Mouse (Mus musculus) left cerebral cortex, adult 11 months (tissue): ENCODE measurements around the gene Bod1l.

Source experiments
- DNase-seq: peaks from one replicate; pipeline ENCODE4 v3.0.0; 2022; ENCODE audit warnings: low spot score

Gene Bod1l

DNA sequence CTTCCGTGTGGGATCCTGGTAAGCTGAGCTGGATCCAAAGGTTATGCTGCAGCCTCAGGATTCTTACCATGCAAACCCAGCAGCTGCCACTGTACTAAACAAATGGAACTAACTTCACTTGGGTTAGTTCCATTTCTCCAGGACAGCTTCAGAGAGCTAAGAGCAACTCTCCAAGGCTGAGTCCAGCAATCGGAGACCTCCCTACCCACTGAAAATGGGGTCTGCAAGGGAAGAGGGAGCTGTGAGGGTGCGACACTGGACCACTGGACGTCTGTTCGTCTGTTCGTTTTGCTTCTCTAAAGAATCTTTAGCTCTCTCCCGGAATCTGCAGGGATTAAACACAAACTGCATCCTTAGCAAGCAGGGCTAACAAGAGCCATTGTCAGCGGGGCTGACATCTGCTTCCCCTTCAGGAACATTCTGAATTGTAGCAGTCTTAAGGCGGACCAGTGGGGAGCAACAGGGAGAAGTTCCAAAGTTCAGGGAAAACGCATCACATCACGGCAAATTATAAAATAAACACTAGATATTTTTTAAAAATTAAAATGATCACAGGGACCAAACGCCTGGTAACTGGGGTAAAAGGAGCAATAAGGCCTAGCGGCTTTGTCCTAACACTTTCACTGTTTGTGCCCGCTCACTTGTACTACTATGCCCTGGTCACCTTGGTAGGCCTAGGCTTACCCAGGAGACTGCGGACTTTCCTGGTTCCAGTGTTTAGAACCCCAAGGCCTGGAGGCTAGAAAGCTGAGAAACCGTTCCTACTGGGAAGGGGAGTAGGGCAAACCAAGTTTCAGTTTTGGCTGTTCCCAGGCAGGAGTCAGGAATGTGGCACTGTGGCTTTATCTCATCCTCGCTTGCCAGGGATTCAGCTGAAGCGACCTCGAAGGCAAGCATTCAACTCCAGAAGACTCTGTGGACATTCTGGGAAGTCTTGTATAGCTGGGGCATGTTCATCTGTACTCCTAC is 85.2 kb downstream of the Bod1l start:
- DNase-seq, result no peak

DNA sequence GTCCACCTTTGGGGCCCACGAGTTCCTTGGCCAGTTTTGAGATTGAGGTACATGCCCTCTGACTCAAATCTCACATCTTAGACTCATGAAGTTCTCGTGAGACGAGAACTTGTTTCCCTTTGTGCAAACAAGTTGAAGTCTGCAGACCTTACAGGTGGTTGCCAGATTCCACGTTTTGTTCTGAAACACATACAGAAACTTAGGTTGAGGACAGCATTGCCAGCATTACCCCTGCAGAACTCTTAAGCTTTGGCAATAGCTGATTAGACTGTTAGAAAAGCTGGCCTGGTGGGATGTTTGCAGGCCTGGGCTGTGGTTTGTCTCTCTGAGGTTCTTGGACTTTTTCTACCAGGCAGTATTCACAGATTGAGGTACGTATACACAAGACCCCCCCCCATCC is 86.8 kb downstream of the Bod1l start:
- no peak for DNase-seq

DNA sequence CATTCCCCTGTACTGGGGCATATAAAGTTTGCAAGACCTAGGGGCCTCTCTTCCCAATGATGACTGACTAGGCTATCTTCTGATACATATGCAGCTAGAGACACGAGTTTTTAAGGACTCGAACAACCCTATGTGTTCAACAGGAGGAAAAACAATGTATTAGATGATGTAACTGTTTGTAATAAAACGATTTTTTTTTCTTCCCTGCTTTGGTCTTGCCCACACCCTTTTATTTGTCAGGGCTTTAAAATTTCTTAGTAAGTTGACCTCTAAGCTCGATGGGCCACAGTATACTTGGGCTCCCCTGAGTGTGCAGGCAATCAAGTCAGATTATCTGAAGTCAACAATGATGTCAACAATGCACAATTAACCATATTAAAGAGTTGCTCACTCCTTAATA is 87.7 kb downstream of the Bod1l start:
- no peak for DNase-seq

DNA sequence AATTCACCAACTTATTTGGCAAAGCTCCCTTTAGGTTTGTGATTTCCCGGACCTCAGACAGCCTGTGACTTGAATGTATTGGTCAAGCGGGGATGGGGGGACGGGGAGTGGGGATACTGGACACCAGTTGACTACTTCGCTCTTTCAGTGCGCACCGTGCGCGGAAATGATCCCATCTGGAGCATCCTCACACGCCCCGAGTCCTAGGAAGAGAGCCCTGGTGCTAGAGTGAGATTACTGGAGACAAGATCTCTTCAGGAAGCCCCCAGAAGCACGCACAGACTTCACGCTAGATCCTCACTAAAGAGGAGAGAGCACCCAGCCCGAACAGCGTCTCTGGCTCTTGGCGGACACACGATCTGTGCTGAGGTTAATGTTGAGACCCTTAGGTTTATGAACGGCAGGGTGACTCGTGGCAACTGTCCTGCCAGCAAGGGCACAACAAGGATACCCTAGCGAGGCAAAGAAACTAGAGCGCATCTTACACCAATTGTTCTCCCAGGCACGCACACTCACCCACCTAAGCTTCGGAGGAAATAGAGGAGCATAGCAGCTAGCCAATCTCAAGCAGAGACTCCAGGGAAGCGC is 88.6 kb downstream of the Bod1l start:
- DNase-seq, result no peak

DNA sequence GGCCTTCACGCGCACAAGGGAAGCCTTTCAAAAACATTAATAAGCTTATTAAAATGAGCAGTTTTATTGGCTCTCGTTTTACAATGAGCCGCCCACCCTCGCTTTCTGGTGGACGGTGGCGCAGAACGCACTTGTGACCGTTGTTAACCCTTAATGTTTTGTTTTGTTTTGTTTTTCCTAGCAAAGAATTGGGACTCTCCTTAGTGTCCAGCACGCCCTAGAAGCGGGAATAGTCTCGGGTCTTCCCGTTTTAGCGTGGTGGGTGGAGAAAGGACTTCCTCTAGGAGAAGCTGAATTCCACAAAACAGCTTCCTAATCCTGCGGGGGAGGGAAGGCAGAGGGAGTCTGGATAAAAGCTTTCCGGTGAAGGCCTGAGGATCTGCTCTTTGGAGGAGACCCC is 89.3 kb downstream of the Bod1l start:
- DNase-seq, result no peak

DNA sequence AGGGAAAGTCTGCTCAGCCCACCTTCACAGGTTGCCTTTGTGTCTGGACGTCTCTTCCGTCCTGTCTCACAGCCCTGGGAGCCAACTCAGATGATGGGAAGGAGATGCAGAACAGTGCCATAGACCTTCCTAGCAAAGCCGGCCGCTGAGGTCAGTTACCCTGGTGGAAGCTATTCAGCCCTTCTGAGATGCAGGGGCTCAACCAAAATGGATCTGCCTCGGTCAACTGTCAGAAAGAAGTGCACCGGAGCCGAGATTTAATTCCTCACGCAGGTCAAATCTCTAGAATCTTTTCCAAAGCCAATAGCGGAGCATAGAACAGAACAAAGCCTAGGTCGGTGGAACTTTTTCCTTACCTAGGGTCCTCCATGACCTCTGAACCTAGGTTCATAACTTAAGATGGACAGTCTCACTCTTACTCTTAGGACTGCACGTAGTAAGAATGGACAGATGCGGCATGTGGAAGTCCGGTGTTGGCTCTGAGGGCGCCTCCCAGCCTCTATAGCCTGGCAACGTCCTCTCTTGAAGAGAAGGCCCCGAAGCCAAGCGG is 89.8 kb downstream of the Bod1l start:
- DNase-seq, result no peak

DNA sequence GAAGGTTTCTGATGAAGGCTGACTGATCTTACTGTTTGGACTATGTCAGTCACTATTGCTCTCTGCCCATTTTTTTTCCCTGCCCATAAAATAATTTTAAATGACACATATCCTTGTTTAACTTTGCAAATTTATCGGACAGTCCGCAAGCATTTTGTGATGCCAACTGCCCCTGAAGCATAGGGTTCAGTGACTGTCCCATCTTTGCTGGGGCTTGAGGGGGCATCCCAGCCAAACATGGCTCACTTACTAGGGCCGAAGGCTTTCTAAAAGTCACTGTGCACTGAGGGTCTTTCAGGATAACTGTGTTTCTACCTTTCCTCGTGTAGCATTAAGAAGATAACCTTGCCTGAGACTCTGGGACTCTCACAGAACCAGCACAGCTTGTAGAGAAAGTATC is 91.4 kb downstream of the Bod1l start:
- DNase-seq, result no peak

DNA sequence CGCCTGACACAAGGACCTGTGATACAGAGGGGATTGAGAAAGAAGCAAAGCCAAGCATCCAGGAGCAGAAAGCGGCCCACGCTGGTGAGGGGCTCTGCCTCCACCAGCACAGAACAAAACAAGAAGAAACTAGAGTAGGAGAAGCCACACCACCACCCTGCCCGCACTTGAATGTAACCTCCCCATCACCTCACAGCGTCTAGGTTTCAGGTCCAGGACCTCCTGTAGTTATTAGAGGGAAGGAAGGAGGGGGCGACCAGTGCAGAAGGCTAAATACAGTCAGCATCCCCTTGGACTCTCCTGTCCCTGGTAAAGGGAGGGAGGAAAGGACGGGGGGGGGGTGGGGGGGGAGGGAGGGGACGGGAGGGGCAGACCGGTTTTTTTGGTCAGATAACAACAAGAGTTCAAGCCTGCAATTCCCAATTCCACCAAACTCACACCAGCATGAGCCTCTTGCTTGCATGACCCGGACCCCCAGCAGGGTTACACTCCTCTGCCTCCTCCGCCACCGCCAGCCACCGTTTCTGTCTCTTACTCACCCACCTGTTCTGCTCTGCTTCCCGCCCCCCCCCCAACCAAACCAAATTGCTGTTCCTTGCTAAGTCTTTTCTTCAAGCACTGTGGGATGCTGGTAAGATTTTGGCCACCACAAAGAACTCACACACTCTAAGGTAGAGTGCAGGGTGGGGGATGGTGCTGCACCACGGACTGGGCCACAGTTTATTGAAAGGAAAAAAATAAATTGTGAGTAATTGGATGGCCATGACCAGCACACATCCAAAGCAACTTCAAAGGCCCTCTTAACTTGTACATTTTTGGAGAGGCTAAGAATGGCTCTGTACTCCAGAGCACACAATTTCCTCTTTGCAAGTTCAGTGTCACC is 99.0 kb downstream of the Bod1l start:
- DNase-seq, result no peak

DNA sequence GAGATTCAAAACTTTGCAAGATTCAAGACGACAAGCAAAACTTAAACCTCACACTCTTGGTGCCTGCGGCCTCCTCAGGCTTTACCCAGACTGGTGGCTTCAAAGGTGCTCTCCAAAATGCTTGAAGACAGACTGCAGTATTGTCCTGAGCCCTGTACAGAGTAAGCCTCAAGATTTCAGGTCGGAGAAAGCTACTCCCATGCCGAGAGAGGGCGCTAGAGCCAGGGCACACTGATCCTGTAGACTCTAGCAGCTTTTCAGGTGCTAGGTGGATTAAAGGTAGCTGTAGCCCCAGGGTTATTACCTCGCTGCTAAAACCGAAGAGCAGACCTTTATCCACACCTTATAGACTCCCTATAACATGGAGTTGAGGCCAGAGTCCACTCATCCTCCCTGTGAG is 99.9 kb downstream of the Bod1l start:
- DNase-seq, result no peak

DNA sequence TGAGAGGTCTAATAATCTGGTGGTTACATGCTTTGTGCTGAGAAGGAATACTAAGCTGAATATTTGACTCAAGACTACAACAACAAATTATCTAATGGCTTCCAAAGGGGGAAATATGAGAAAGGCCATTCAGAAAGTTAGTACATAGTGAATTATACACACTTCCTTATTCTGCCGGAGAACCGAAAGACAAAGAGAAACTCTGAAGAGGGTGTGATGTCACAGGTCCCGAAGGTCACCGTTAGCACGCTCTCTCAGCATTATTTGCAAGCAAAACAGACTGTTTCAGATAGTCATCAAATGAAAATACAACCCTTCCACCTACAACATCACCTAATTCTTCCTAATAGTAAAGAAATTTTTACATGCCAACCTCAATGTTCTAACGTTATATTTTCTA is 105.3 kb downstream of the Bod1l start:
- DNase-seq, result no peak
